Mouse (Mus musculus) heart, postnatal 4 days (tissue): ENCODE data around the gene Stard10. TPM values are rescaled to one million over a fixed set of nuclear protein-coding genes. Genes with fewer than 3 reads are reported as not detected.

Experiments
- DNase-seq: peaks from one replicate; pipeline ENCODE4 v3.0.0; 2021
- total RNA-seq, 2 experiments: library from RNA; stranded (reverse); gene quantifications; 2 replicates each; pipeline ENCODE4 v1.2.3; 2021

Gene Stard10
- 10 to 100 TPM; 45.6 to 53.6 TPM for total RNA-seq

- no peak for DNase-seq
Observed at GRCm38 (mm10) chr7:101317014-101317413, at the start of gene Stard10. Gene Stard10 (plus strand): TSS chr7:101317086.

GRCm38 (mm10) chr7:101267457-101268259 lies 49.2 kb upstream of the Stard10 start:
- no peak for DNase-seq

GRCm38 (mm10) chr7:101271602-101272001 lies 45.3 kb upstream of the Stard10 start:
- no peak for DNase-seq

- DNase-seq, result no peak
Observed at GRCm38 (mm10) chr7:101272466-101273160, 44.3 kb upstream of the Stard10 start.

GRCm38 (mm10) chr7:101282721-101283120 lies 34.2 kb upstream of the Stard10 start:
- no peak for DNase-seq

- no peak for DNase-seq
Observed at GRCm38 (mm10) chr7:101284504-101284903, 32.4 kb upstream of the Stard10 start.

GRCm38 (mm10) chr7:101286891-101287290 lies 30.0 kb upstream of the Stard10 start:
- DNase-seq, result no peak

- no peak for DNase-seq
Observed at GRCm38 (mm10) chr7:101287820-101288219, 29.1 kb upstream of the Stard10 start.

GRCm38 (mm10) chr7:101288436-101288835 lies 28.4 kb upstream of the Stard10 start:
- DNase-seq, result peak; percentile 78

- DNase-seq, result no peak
Observed at GRCm38 (mm10) chr7:101290401-101290800, 26.5 kb upstream of the Stard10 start.

GRCm38 (mm10) chr7:101291211-101291610 lies 25.7 kb upstream of the Stard10 start:
- no peak for DNase-seq

- no peak for DNase-seq
Observed at GRCm38 (mm10) chr7:101291641-101292040, 25.2 kb upstream of the Stard10 start.

- DNase-seq, result no peak
Observed at GRCm38 (mm10) chr7:101292086-101292485, 24.8 kb upstream of the Stard10 start.

GRCm38 (mm10) chr7:101292696-101293095 lies 24.2 kb upstream of the Stard10 start:
- DNase-seq, result no peak

- DNase-seq, result no peak
Observed at GRCm38 (mm10) chr7:101293138-101293537, 23.7 kb upstream of the Stard10 start.

GRCm38 (mm10) chr7:101293611-101294010 lies 23.3 kb upstream of the Stard10 start:
- no peak for DNase-seq

- no peak for DNase-seq
Observed at GRCm38 (mm10) chr7:101295438-101295837, 21.4 kb upstream of the Stard10 start.

GRCm38 (mm10) chr7:101296252-101297022 lies 20.4 kb upstream of the Stard10 start:
- DNase-seq, result peak; percentile 80

GRCm38 (mm10) chr7:101297023-101297405 lies 19.9 kb upstream of the Stard10 start:
- no peak for DNase-seq

- no peak for DNase-seq
Observed at GRCm38 (mm10) chr7:101298375-101298774, 18.5 kb upstream of the Stard10 start.

- DNase-seq, result no peak
Observed at GRCm38 (mm10) chr7:101301361-101301880, 15.5 kb upstream of the Stard10 start.

- DNase-seq, result peak; percentile 95
Observed at GRCm38 (mm10) chr7:101301881-101302456, 14.9 kb upstream of the Stard10 start, which contains the start of gene Atg16l2. Gene Atg16l2 (minus strand): TSS chr7:101302251.
